Mouse (Mus musculus) liver, embryonic 12.5 days (tissue): ENCODE results near the gene Kiz. TPM values are rescaled to one million over a fixed set of nuclear protein-coding genes. Genes with fewer than 3 reads are reported as not detected.

Source experiments
- ATAC-seq: fragments of 200-750 bp; cut with Nextera tagmentation; 2 replicates; pipeline ENCODE4 v1.8.0; 2017; ENCODE audit warnings: moderate number of reproducible peaks, mild to moderate bottlenecking, moderate library complexity
- H3K27ac ChIP-seq: fragments of 300-500 bp; sonication (generic); 2 replicates; pipeline ENCODE4 v1.5.1; 2016; ENCODE audit warnings: mild to moderate bottlenecking
- H3K27me3 ChIP-seq: fragments of 300-500 bp; sonication (generic); replicated peaks from 2 replicates; pipeline ENCODE4 v1.6.1; 2016; ENCODE audit warnings: mild to moderate bottlenecking, moderate library complexity
- H3K36me3 ChIP-seq: fragments of 300-500 bp; sonication (generic); 2 replicates; pipeline ENCODE4 v1.6.1; 2016; ENCODE audit warnings: mild to moderate bottlenecking, moderate library complexity
- H3K4me1 ChIP-seq: fragments of 300-500 bp; sonication (generic); 2 replicates; pipeline ENCODE4 v1.6.1; 2016
- H3K4me2 ChIP-seq: fragments of 300-500 bp; sonication (generic); 2 replicates; pipeline ENCODE4 v1.6.1; 2016; ENCODE audit warnings: mild to moderate bottlenecking, moderate library complexity
- H3K4me3 ChIP-seq: fragments of 300-500 bp; sonication (generic); 2 replicates; pipeline ENCODE4 v1.5.1; 2016; ENCODE audit warnings: mild to moderate bottlenecking, moderate library complexity
- H3K9ac ChIP-seq: fragments of 300-500 bp; sonication (generic); 2 replicates; pipeline ENCODE4 v1.6.1; 2016; ENCODE audit warnings: mild to moderate bottlenecking, moderate library complexity
- H3K9me3 ChIP-seq: fragments of 300-500 bp; sonication (generic); replicated peaks from 2 replicates; pipeline ENCODE4 v1.6.1; 2016; ENCODE audit warnings: mild to moderate bottlenecking, moderate library complexity
- WGBS: fragments of 180-500 bp; shearing (Covaris S2); methylation state at CpG from one replicate; pipeline ENCODE4 v1.1.7; 2016; ENCODE audit not compliant: insufficient replicate concordance; 5-methylcytosine and 5-hydroxymethylcytosine counted together
- polyA plus RNA-seq: library from polyadenylated mRNA; unstranded; fragments of >200 nt; fragmentation: Nextera tagmentation; extraction: Ambion mirVana; gene quantifications from 2 replicates; pipeline ENCODE4 v1.2.1, GENCODE M21; 2016

Kiz gene
- polyA plus RNA-seq, 1 experiment from 2014 or later = 14.4 TPM

DNA sequence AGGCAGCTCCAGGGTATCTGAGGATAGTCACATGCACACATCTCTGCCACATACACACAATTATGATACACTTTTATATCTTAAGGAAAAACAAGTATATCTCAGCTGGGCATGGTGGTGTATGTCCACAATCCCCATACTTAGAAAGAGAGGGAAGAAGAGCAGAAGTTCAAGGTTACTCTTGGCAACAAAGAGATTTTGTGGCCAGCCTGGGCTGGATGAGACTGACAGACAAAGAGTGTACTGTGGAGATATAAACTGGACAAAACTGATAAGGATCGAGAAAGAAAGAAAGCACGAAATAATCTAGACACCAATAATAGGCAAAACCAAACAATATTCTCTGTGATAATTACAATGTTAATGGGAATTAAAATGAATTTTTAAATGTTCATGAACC, 151.6 kb downstream of the Kiz start:
- H3K4me3 ChIP-seq = no peak overlapping the region
- WGBS = 43% methylated on average over 2 of the region's 2 CpGs
- H3K9ac ChIP-seq = no peak overlapping the region
- no peak overlapping the region for H3K4me2 ChIP-seq
- peaks cover 16% of the 10 kb centered on the region for H3K4me1 ChIP-seq
- H3K27ac ChIP-seq = no peak overlapping the region
- no peaks in the 10 kb centered on the region for H3K27me3 ChIP-seq
- no peak for ATAC-seq
- H3K36me3 ChIP-seq = no peaks in the 10 kb centered on the region
- H3K9me3 ChIP-seq = no peaks in the 10 kb centered on the region

DNA sequence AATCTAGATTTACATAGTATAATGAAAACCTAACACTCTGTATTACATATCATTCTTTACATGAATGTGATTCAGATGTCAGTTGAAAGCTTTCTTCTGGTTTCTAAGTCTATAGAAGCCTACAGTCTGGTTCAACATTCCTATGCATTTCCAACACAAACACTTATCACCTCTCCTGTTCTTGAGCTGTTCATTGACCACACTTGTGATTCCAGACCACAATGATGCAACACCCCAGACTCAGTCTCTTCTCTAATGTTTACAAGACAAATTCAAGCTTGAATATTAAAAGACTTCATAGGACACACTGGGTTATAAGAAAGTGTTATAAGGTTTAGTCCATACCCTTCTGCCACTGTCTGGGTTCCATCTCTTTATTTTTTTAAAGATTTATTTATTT, 153.4 kb downstream of the Kiz start:
- Histone ChIP-seq H3K4me1 (peaks cover 20% of the 10 kb centered on the region), H3K9ac (no peak overlapping the region), H3K9me3 (no peaks in the 10 kb centered on the region), H3K27ac (no peak overlapping the region), H3K4me3 (no peak overlapping the region), H3K27me3 (no peaks in the 10 kb centered on the region), H3K36me3 (no peaks in the 10 kb centered on the region), H3K4me2 (no peak overlapping the region)
- ATAC-seq = no peak

DNA sequence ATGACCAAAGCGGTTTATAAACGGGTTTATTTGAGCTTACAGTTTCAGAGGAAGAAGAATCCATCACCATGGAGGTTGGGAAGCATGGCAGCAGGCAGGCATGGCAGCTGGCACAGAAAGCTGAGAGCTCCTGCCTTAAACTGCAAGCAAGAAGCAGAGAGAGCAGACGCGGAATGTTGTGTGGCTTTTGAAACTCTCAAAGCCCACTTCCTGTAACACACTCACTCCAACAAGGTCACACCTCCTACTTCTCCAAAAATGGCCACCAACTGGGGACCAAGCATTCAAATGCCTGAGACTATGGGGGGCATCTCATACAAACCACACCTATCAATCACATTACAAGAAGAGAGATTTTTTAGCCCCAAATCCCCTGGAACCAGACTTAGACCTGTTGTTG, 154.5 kb downstream of the Kiz start:
- ATAC-seq = no peak
- H3K4me1 ChIP-seq = peaks cover 30% of the 10 kb centered on the region
- 71% methylated on average over 4 of the region's 4 CpGs for WGBS
- H3K36me3 ChIP-seq = no peaks in the 10 kb centered on the region
- H3K9me3 ChIP-seq = no peaks in the 10 kb centered on the region
- no peaks in the 10 kb centered on the region for H3K27me3 ChIP-seq
- H3K4me3 ChIP-seq = no peak overlapping the region
- H3K9ac ChIP-seq = no peak overlapping the region
- H3K4me2 ChIP-seq = no peak overlapping the region
- no peak overlapping the region for H3K27ac ChIP-seq

DNA sequence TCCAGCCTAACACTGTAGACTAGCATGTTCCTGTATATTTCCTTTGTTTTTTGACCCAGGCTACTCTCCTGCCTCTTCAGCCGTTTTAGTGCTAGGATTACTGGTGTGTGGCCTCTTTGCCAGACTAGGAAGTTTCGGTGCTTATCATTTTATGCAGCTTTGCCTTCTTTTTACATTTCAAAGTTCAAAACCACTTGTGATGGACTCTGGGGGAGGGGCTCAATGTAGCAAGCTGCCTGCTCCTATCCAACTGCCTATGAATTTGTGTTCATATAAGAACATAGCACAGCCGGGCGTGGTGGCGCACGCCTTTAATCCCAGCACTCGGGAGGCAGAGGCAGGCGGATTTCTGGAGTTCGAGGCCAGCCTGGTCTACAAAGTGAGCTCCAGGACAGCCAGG, 155.3 kb downstream of the Kiz start:
- H3K36me3 ChIP-seq = peaks cover 3% of the 10 kb centered on the region; the same call in 1 of the 2 replicates
- no peaks in the 10 kb centered on the region for H3K9me3 ChIP-seq
- no peak overlapping the region for H3K9ac ChIP-seq
- 58% methylated on average over 9 of the region's 9 CpGs for WGBS
- no peak for ATAC-seq
- no peak overlapping the region for H3K27ac ChIP-seq
- H3K4me3 ChIP-seq = no peak overlapping the region
- H3K4me1 ChIP-seq = peaks cover 37% of the 10 kb centered on the region
- H3K27me3 ChIP-seq = no peaks in the 10 kb centered on the region
- H3K4me2 ChIP-seq = no peak overlapping the region

DNA sequence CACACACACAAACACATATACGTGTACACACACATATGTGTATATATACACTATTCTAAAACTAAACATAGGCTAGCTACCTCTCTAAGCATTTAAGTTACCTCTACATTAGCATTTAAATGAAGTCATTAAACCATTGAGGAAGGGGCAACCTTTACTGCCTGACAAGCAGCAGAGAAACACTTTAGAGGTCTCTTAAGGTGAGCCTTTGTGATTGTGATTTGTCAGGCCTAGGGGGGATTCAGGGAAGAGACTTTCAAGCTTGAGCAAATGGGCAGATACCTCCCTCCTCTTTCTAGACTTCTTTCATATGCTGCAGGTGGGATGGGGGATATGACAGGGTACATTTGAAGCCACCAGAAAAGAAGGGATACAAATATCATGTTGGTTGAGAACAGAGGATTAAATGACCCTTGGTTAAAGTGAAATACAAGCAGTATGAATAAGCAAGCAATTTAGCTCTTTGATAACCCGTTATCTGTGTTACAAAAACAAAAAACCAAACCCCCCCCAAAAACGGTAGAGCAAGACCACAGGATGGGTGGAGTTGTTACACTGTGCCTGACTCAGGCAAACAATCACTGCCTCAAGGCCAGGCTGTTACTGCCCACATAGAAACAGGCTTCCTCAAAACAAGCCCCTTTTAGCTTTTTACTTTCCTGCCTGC, 155.9 kb downstream of the Kiz start:
- no peak for ATAC-seq
- no peaks in the 10 kb centered on the region for H3K9me3 ChIP-seq
- H3K4me2 ChIP-seq = peak overlapping the region; percentile 90
- peak overlapping the region; percentile 78 for H3K4me3 ChIP-seq
- 28% methylated on average over 3 of the region's 3 CpGs for WGBS
- no peaks in the 10 kb centered on the region for H3K27me3 ChIP-seq
- peaks cover 40% of the 10 kb centered on the region for H3K4me1 ChIP-seq
- peak overlapping the region; percentile 88 for H3K27ac ChIP-seq
- H3K36me3 ChIP-seq = peaks cover 4% of the 10 kb centered on the region; the same call in 1 of the 2 replicates
- H3K9ac ChIP-seq = peak overlapping the region; percentile 85; the same call in 1 of the 2 replicates

DNA sequence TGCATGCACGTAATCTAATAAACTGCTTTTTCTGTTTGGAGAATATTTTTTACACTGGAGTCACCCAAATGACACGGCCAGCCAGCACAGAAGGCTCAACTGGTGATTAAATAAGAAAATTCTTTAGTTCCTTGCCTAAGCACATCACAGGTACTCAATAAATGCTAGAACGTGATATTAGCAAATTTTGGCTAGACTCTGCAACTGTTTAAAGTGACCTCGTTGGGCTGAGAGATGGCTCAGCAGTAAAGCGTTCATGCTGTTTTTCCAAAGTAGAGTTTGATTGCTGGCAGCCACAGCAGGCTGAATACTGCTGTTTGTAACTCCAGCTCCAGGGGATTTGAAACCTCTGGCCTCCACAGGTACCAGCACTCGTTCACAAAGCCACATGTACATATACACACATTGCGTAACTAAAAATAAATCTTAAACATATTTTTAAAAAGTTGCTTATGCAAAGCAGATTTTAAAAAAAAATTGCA, 156.5 kb downstream of the Kiz start:
- peaks cover 41% of the 10 kb centered on the region for H3K4me1 ChIP-seq
- H3K9me3 ChIP-seq = no peaks in the 10 kb centered on the region
- H3K27ac ChIP-seq = peak overlapping the region; percentile 88
- no peaks in the 10 kb centered on the region for H3K27me3 ChIP-seq
- 34% methylated on average over 7 of the region's 7 CpGs for WGBS
- H3K9ac ChIP-seq = peak overlapping the region; percentile 85
- peak overlapping the region; percentile 90 for H3K4me2 ChIP-seq
- peak overlapping the region; percentile 78 for H3K4me3 ChIP-seq
- no peak for ATAC-seq
- H3K36me3 ChIP-seq = peaks cover 6% of the 10 kb centered on the region; the same call in 1 of the 2 replicates

DNA sequence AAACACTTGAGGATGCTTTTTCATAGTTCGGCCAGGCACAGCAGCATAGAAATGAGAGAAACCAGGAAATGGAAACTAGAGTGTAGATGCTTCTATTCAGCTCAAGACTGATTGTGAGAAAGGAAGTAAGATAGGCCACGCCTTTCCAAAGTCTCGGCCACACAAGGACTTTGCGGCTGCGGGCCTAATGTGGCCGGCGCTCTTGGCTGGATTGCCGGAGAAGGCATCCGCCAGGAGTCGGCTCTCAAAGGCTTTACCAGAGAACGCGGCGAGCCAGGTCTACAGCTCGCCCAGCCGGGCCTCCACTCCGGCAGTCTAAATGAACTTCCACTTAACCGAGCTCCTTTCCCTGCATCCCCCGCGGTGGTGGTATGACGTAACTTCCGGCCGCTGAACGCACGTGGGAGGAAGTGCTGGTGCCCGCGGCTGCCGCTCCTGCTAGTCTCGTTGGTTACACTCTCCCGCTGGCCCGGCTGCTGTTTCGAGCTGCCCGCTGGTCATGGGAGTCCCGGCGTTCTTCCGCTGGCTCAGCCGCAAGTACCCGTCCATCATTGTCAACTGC, 157.0 kb downstream of the Kiz start, which contains the start of gene Xrn2:
TSS of gene Xrn2 (plus strand) at position 374 of the 562 bp plus-strand sequence.
- peak within 1 kb of the TSS; percentile 88 for H3K27ac ChIP-seq
- peak within 1 kb of the TSS; percentile 90 for H3K4me2 ChIP-seq
- peak within 1 kb of the TSS; percentile 85 for H3K9ac ChIP-seq
- H3K4me1 ChIP-seq = peaks cover 41% of the 10 kb centered on the region
- H3K9me3 ChIP-seq = no peaks in the 10 kb centered on the region
- H3K4me3 ChIP-seq = peak within 1 kb of the TSS; percentile 78
- peak; percentile 92 for ATAC-seq
- peaks cover 6% of the 10 kb centered on the region; the same call in 1 of the 2 replicates for H3K36me3 ChIP-seq
- no peaks in the 10 kb centered on the region for H3K27me3 ChIP-seq
- WGBS = under 1% methylated on average over 37 of the region's 37 CpGs

DNA sequence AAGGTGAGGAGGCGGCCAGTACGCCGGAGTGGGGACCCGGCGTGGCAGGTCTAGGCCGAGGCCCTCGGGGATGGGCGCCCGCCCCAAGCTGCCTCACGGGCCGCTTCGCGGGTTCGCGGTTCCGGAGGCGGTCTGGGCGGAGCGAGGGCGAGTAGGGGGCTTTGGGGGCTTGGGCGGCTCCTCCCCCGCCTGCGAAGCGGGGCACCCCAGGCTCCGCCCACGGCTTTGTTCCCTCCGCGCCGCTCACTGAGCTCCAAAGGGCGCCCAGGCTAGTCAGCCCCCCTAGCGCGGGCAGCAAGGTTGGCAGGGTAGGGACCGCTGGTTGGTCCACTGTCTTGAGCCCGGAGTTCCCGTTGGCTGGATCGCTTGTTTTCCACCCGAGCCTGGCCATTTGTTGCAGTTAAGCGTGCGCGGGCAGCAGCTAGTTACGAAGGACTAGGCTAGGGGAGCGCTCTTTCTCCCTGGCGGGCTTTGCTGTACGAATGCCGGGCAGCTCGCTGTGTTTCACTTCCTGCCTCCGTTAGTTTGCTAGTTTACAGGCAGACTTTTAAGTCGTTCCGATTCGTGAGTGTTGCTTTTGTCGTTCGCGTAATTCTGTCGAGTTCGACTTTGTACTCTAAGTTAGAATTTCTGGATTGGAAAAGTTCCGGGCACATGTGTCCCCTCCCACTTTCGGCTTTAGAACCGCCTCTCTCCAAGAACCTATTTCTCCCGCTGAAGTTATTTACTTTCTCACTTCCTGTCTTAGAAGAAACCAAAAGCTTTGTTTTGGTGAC, 157.7 kb downstream of the Kiz start:
- Histone ChIP-seq H3K4me3 (peak overlapping the region; percentile 78), H3K27ac (peak overlapping the region; percentile 88), H3K27me3 (no peaks in the 10 kb centered on the region), H3K4me2 (peak overlapping the region; percentile 90), H3K4me1 (peaks cover 41% of the 10 kb centered on the region), H3K36me3 (peaks cover 6% of the 10 kb centered on the region; the same call in 1 of the 2 replicates), H3K9me3 (no peaks in the 10 kb centered on the region), H3K9ac (peak overlapping the region; percentile 85)
- under 1% methylated on average over 59 of the region's 59 CpGs for WGBS
- ATAC-seq = peak; percentile 81

DNA sequence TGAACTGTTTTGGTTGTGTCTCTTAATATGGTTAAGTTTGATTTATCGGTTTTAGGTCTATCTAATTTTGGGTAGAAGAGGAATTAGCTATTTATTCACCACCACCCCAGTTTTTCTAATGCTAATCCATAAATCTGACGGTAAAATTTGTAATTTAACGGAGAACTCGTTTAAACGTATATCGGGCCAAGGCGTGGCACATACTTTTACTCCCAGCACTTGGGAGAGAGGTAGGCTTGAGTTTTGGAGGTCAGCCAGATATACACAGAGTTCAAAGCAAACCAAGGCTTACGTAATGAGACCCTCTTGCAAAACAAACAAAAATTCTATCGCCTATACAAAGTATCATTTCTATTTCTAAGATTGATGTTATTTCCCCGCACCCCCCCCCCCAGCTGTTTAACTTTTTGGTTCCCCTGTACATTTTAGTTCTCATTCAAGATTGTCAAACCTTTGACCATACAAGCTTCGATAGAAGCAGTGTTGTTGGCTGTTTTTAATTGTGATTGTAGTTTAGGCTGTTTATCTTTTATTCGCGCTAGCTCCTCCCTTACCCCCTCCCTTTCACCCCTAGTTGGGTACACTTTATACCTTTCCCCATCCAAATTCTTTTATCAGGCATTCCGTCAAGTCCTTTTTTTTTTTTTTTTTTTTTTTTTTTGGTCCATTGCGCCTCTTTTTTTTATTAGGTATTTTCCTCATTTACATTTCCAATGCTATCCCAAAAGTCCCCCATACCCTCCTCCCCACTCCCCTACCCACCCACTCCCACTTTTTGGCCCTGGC, 158.6 kb downstream of the Kiz start:
- peak overlapping the region; percentile 78 for H3K4me3 ChIP-seq
- ATAC-seq = no peak
- peak overlapping the region; percentile 88 for H3K27ac ChIP-seq
- WGBS = 22% methylated on average over 14 of the region's 15 CpGs
- H3K9me3 ChIP-seq = no peaks in the 10 kb centered on the region
- peak overlapping the region; percentile 90 for H3K4me2 ChIP-seq
- peaks cover 6% of the 10 kb centered on the region; the same call in 1 of the 2 replicates for H3K36me3 ChIP-seq
- H3K9ac ChIP-seq = peak overlapping the region; percentile 85
- H3K27me3 ChIP-seq = no peaks in the 10 kb centered on the region
- H3K4me1 ChIP-seq = peaks cover 41% of the 10 kb centered on the region
